Mouse (Mus musculus): ENCODE results near the gene Ptpro.

The Ptpro gene

DNA sequence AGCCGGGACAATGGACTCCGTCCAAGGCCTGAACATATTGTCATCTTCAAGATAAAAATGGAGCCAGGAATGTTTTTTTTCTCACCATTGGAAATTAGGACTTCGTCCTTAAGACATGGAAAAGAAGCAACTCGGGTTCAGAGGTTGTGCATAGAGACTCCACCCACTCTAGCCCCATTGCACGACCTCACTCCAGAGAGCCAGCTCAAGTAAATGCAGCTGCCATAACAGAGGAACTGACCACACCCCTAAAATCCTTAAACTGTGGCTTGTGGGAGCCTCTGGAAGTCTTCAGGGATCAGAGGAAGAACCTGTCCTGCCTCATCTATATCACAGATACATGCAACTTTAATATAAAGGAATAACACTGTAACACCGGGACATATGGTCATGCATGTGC, 246.7 kb downstream of the Ptpro start:
- no peak for DNase-seq (ENCODE audit: low spot score)

GRCm38 (mm10) chr6:137503009-137503408, 250.9 kb downstream of the Ptpro start:
- no peak for DNase-seq (ENCODE audit: low spot score)

- no peak for DNase-seq (ENCODE audit: low spot score)
Observed at GRCm38 (mm10) chr6:137503462-137503861, 251.3 kb downstream of the Ptpro start.

- DNase-seq (ENCODE audit: low spot score): no peak
Observed at GRCm38 (mm10) chr6:137504052-137504451, 251.9 kb downstream of the Ptpro start.

DNA sequence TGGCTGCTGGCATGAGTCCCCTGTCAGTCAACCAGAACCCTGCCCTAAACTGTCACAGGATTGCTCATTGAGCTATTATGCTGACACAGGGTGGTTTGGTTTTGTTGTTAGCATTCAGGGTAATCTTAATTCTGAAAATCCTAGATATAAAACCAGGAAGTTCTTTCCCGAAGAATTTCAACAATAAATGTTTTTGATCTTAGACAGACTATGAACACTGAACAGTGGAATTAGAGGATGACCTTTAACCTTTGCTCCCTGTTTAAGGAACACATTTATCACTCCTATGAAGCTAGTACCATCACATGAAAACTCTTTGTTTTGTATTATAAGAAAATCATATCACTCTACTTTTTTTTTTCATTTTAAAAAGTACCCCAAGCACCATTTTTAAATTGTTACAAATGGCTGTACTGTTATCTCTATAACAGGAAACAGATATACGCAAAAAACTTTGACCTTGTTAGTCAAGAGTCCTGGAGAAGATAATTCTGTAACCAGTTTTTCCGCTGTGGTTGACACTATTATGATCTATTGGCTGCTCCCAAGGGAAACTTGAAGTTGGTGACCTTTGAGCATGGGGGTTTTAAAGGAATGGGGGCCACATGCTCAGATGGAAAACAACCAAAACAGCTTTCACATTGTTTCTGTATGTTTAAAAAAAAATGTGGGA, 253.6 kb downstream of the Ptpro start:
- no peak for DNase-seq (ENCODE audit: low spot score)

- no peak for DNase-seq (ENCODE audit: low spot score)
Observed at GRCm38 (mm10) chr6:137506563-137506962, 254.4 kb downstream of the Ptpro start.

- no peak for DNase-seq (ENCODE audit: low spot score)
Observed at GRCm38 (mm10) chr6:137508936-137509335, 256.8 kb downstream of the Ptpro start.

GRCm38 (mm10) chr6:137509341-137510045, 257.4 kb downstream of the Ptpro start:
- DNase-seq (ENCODE audit: low spot score): no peak

- no peak for DNase-seq (ENCODE audit: low spot score)
Observed at GRCm38 (mm10) chr6:137512753-137513152, 260.6 kb downstream of the Ptpro start.
